Mouse (Mus musculus) stomach, embryonic 16.5 days (tissue): ENCODE measurements around the gene Srrm4. TPM values are rescaled to one million over a fixed set of nuclear protein-coding genes. Genes with fewer than 3 reads are reported as not detected.

Experiments used
- ATAC-seq: fragments of 200-750 bp; cut with Nextera tagmentation; 2 replicates; pipeline ENCODE4 v1.8.0; 2017; ENCODE audit warnings: moderate number of reproducible peaks, moderate TSS enrichment; ENCODE audit not compliant: insufficient read depth, low FRiP score
- H3K27ac ChIP-seq: fragments of 300-500 bp; sonication (generic); 2 replicates; pipeline ENCODE4 v1.5.1; 2014; ENCODE audit warnings: low read length
- H3K27me3 ChIP-seq: fragments of 300-500 bp; sonication (generic); 2 replicates; pipeline ENCODE4 v1.6.1; 2014; ENCODE audit warnings: low read length, control low read depth, mixed read lengths; ENCODE audit not compliant: control insufficient read depth, insufficient read depth
- H3K36me3 ChIP-seq: fragments of 300-500 bp; sonication (generic); 2 replicates; pipeline ENCODE4 v1.6.1; 2014; ENCODE audit warnings: low read length; ENCODE audit not compliant: control insufficient read depth, insufficient read depth
- H3K4me1 ChIP-seq: fragments of 300-500 bp; sonication (generic); 2 replicates; pipeline ENCODE4 v1.6.1; 2014; ENCODE audit warnings: low read length, control low read depth, mixed read lengths; ENCODE audit not compliant: control insufficient read depth, insufficient read depth
- H3K4me2 ChIP-seq: fragments of 300-500 bp; sonication (generic); 2 replicates; pipeline ENCODE4 v1.6.1; 2014; ENCODE audit warnings: low read depth, low read length, mixed read lengths
- H3K4me3 ChIP-seq: fragments of 300-500 bp; sonication (generic); replicated peaks from 2 replicates; pipeline ENCODE4 v1.5.1; 2014; ENCODE audit warnings: mild to moderate bottlenecking, low read length
- H3K9ac ChIP-seq: fragments of 300-500 bp; sonication (generic); 2 replicates; pipeline ENCODE4 v1.6.1; 2014; ENCODE audit warnings: low read length
- H3K9me3 ChIP-seq: fragments of 300-500 bp; sonication (generic); replicated peaks from 2 replicates; pipeline ENCODE4 v1.6.1; 2016; ENCODE audit warnings: low read length, control low read depth; ENCODE audit not compliant: control insufficient read depth
- WGBS: fragments of 180-500 bp; shearing (Covaris S2); extraction: QIAGEN DNeasy Blood & Tissue Kit; methylation state at CpG from one replicate; pipeline ENCODE4 v1.1.7; 2014; 5-methylcytosine and 5-hydroxymethylcytosine counted together
- polyA plus RNA-seq: library from polyadenylated mRNA; unstranded; fragments of >200 nt; fragmentation: Nextera tagmentation; extraction: Ambion mirVana; gene quantifications from 2 replicates; pipeline ENCODE4 v1.2.1, GENCODE M21; 2015

Srrm4 gene
- 0.91 and 1.3 TPM in 2 replicates for polyA plus RNA-seq

DNA sequence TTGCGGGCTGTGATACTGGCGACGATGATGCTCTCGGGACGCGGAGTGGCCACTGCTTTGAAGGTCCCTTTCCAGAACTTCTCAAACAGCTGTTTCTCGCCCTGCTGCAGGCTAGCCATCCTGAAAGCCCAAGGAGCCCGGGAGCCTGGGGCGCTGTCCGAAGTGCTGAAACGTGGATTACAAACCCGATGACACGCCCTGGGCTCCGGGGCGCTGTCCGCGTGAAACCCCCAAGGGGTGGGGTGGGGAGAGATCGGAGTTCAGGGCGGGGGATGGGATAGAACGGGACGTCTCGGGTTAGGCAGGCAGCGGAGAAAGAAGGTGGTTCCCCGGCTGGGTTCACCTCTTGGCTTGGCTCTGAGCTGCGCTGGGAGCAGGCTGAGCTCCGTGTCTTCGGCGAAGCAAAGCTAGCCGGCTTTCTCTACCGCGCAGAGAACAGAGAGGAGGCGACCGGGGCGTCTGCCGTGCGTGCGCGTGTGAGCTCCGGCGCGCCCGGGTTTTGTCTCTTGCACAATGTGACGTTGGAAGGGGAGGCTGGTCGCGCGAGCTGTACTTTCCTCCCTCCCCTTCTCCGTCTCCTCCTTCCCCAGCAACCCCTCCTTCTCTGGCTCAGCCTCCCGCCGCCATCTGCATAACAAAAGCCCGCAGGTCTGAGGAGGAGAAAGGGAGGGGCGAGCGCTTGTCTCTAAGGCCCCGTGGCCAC lies at the start of gene Srrm4:
Gene Srrm4, minus strand, starts transcription at position 472 of the 703 bp plus-strand sequence.
- Histone ChIP-seq H3K9ac (no peak within 1 kb of the TSS), H3K4me2 (peak within 1 kb of the TSS; percentile 42), H3K27me3 (peaks cover 31% of the 10 kb centered on the region), H3K9me3 (0 out of 2 replicates have a peak, but pooled peaks cover 5% of the 10 kb centered on the region), H3K36me3 (no peaks in the 10 kb centered on the region), H3K4me1 (no peaks in the 10 kb centered on the region), H3K4me3 (peak within 1 kb of the TSS; percentile 34), H3K27ac (no peak within 1 kb of the TSS)
- WGBS: 1% methylated on average over 51 of the region's 53 CpGs
- peak; percentile 25; the same call in 1 of the 2 replicates for ATAC-seq

DNA sequence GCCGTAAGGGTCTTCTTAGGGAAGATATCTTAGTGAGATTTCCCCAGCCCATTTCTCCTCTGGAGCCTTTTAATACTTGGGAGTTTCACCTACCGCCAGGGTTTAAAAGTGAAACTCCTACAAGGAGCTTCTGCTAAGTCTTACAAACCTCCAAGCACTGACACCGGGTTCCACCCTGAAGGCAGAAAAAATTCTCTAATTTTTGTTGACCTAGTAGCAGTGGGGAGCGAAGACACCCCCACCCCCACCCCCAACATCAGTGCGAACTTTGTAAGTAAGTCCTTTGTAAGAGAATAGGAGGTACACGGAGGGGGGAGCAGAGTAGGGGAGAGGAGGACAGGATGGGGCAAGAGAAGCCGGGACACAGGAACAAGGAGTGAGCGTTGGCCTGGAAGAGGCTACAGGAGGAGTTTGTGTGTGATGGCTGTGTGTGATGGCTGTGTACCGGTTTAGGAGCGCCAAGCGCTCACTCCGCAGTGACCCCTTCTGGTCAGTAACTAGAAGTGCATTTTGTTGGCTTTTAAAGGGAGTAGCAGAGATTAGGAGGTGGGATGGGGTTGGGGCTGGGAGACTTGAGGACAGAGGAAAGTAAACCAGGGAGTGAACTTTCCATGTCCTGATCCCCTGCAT lies 1.3 kb upstream of the Srrm4 start:
- Histone ChIP-seq H3K9me3 (0 out of 2 replicates have a peak, but pooled peaks cover 5% of the 10 kb centered on the region), H3K4me2 (no peak overlapping the region), H3K27me3 (peaks cover 31% of the 10 kb centered on the region), H3K4me3 (no peak overlapping the region), H3K4me1 (no peaks in the 10 kb centered on the region), H3K27ac (no peak overlapping the region), H3K36me3 (no peaks in the 10 kb centered on the region), H3K9ac (no peak overlapping the region)
- 3% methylated on average over 12 of the region's 12 CpGs for WGBS
- ATAC-seq: no peak

DNA sequence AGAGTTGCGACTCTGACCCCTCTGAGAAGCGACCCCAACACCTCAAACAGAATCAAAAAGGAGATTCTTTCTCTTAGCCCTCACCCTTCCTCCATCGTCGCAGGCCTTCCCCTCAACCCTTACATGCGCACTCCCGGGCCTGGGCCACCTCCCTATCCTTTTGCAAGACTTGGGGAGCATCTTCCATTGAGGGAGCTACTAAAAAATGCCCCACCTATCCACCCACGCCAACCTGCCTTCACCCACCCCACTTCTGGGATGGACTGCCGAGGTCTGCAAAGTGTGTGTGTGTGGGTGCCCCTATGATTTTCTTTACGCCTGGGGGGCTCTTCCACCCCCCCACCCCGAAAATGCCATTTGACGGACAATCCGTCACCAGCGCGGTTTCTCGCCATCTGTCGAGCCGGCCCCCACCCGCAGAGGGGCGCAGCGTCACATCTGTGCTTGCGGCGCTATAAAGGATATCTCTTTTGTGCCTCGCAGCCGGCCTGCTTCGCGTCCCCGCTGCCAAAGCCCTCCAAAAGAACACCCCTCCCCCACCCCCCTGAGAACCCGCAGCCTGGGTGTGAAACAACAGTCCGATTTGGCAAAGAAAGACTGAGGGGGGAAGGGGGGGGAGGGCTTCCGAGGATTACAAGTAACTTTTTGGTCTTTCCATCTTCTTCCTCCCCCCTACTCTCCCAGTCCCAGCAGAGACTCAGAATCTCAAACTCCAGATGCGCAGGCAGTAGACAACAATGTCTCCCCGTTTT lies 608 bp upstream of the Srrm4 start:
- peak overlapping the region; percentile 42 for H3K4me2 ChIP-seq
- peak; percentile 29; the same call in 1 of the 2 replicates for ATAC-seq
- no peak overlapping the region for H3K27ac ChIP-seq
- peaks cover 31% of the 10 kb centered on the region for H3K27me3 ChIP-seq
- no peaks in the 10 kb centered on the region for H3K36me3 ChIP-seq
- WGBS: 1% methylated on average over 32 of the region's 32 CpGs
- peak overlapping the region; percentile 34; the same call in 1 of the 2 replicates for H3K4me3 ChIP-seq
- no peaks in the 10 kb centered on the region for H3K4me1 ChIP-seq
- 0 out of 2 replicates have a peak, but pooled peaks cover 5% of the 10 kb centered on the region for H3K9me3 ChIP-seq
- no peak overlapping the region for H3K9ac ChIP-seq

DNA sequence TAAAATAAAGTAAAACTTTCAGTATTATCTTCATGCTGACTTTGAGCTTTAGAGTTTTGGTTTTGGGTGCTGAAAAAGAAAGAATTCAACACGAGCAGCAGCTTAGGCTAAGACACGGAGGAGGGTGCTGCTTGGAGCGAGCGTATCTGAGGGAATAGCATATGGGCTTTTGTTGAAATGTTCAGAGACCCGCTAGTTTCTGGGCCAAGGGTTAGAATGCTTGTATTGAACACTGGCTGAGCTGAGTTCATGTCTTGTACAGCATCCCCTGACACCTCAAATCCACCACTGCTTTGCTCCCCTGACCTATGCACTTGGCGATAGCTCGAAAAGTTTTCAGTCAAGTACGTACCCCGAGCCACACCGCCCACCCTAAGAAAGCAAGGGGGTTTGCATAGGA lies 919 bp downstream of the Srrm4 start:
- Histone ChIP-seq H3K4me2 (no peak overlapping the region), H3K9ac (no peak overlapping the region), H3K9me3 (0 out of 2 replicates have a peak, but pooled peaks cover 5% of the 10 kb centered on the region), H3K27ac (no peak overlapping the region), H3K27me3 (peaks cover 31% of the 10 kb centered on the region), H3K4me1 (no peaks in the 10 kb centered on the region), H3K36me3 (no peaks in the 10 kb centered on the region), H3K4me3 (peak overlapping the region; percentile 34; the same call in 1 of the 2 replicates)
- WGBS: 12% methylated on average over 10 of the region's 10 CpGs
- ATAC-seq: no peak

DNA sequence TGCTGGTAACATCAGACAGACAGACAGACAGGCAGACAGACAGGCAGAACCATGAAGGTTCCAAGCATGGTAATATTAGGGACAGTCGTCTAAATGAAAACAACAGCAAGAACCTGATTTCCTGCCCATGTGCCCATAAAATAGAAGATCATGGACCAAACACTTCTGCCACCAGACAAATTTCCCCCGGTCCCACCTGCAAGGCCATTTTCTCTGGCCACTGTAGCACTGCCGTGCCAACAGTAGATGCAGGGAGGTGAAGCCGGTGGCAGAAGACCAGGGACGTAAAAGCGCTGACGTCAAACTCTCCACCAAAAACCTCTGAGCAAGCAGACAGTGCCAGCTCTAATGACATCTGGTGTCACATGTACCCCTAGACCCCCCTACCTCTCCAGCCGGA lies 2.0 kb downstream of the Srrm4 start:
- no peak for ATAC-seq
- Histone ChIP-seq H3K27me3 (peaks cover 31% of the 10 kb centered on the region), H3K4me3 (no peak overlapping the region), H3K9me3 (0 out of 2 replicates have a peak, but pooled peaks cover 5% of the 10 kb centered on the region), H3K4me1 (no peaks in the 10 kb centered on the region), H3K4me2 (no peak overlapping the region), H3K27ac (no peak overlapping the region), H3K9ac (no peak overlapping the region), H3K36me3 (no peaks in the 10 kb centered on the region)
- 74% methylated on average over 8 of the region's 8 CpGs for WGBS

DNA sequence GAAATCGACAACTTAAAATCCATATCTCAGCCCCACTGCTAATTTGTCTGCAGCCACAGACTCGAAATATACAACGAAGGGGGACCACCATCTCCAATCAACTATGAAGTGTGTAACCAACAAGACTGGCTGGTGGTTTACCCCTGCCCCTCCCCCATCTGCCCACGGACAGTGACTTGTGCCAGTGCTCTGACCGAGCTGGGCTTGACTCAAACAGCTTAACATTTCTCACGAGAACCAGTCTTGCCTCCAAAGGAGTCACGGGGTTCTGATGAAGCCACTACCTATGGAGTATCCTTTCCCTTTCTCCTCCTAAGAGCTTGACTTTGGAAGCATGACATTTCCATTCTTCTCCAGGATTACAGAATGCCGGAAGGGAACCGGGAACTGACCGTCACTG lies 2.8 kb downstream of the Srrm4 start:
- Histone ChIP-seq H3K36me3 (no peaks in the 10 kb centered on the region), H3K9ac (no peak overlapping the region), H3K9me3 (0 out of 2 replicates have a peak, but pooled peaks cover 5% of the 10 kb centered on the region), H3K4me3 (no peak overlapping the region), H3K4me1 (no peaks in the 10 kb centered on the region), H3K27me3 (peaks cover 31% of the 10 kb centered on the region), H3K4me2 (no peak overlapping the region), H3K27ac (no peak overlapping the region)
- 54% methylated on average over 10 of the region's 10 CpGs for WGBS
- no peak for ATAC-seq

DNA sequence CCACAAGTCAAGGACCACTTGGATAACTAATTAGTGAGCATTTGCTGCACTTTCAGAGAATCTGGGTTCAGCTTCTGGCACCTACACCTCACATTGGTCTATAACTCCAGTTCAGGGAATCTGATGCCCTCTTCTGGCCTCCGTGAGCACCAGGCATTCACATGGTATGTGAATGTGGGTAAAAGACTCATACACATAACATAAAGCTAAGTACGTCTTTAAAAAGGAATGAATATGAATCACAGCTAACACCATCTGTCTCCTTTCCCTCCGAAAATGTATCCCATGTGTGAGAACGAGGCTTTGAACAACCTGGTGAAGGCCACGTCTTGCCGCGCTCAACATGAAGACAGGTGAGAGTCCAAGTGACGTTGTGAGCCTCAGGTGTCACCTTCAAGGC lies 12.1 kb downstream of the Srrm4 start:
- WGBS: 83% methylated on average over 8 of the region's 8 CpGs
- Histone ChIP-seq H3K36me3 (no peaks in the 10 kb centered on the region), H3K4me3 (no peak overlapping the region), H3K4me2 (no peak overlapping the region), H3K4me1 (no peaks in the 10 kb centered on the region), H3K27me3 (no peaks in the 10 kb centered on the region), H3K9ac (no peak overlapping the region), H3K9me3 (no peaks in the 10 kb centered on the region), H3K27ac (no peak overlapping the region)
- ATAC-seq: no peak

DNA sequence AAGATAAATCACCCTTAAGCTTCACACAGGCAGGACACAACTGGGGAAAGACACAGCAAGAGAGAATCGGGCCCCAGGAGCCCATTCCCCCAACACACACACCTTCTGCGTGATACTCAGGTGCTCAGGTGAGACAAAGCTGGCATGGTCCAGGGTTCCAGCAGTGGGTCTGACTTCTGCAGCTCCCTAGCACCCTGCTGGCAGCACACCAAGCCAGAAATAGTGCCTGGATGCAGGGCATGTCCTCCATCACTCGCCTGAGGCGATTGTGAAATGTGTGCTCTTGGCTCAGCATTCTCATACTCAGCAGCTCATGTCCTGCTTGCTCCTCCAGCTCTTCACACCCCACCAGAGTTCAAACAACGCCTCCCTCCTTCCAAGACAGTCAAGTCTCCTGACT lies 14.5 kb downstream of the Srrm4 start:
- Histone ChIP-seq H3K4me2 (no peak overlapping the region), H3K9me3 (no peaks in the 10 kb centered on the region), H3K9ac (no peak overlapping the region), H3K36me3 (no peaks in the 10 kb centered on the region), H3K4me1 (no peaks in the 10 kb centered on the region), H3K27ac (no peak overlapping the region), H3K27me3 (no peaks in the 10 kb centered on the region), H3K4me3 (no peak overlapping the region)
- 77% methylated on average over 5 of the region's 5 CpGs for WGBS
- ATAC-seq: no peak

DNA sequence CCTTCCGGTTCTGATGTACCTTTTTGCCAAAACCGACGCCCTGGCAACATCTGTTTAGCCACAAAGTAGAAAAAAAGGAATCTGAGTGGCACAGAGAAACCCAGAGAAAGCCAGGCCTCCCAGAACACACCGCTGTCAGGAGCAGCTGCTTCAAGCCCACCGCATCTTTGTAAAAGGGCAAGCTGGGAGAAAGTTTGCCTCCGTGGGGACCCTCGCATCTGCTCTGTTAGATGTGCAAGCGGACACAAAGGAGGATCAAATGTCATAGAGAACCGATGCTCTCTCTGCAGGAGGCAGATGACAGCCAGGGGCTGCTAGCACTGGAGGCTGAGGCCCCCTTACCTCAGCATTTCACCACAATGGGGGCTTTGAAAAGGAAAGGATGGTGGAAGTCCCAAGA lies 18.3 kb downstream of the Srrm4 start:
- no peak for ATAC-seq

More for the DNA sequence above, 18.3 kb downstream of the Srrm4 start:
- no peak overlapping the region for H3K4me2 ChIP-seq
- WGBS: 41% methylated on average over 9 of the region's 9 CpGs
- H3K9me3 ChIP-seq: no peaks in the 10 kb centered on the region
- no peaks in the 10 kb centered on the region for H3K36me3 ChIP-seq
- no peak overlapping the region for H3K4me3 ChIP-seq
- no peak overlapping the region for H3K9ac ChIP-seq
- H3K27ac ChIP-seq: no peak overlapping the region
- H3K4me1 ChIP-seq: no peaks in the 10 kb centered on the region
- no peaks in the 10 kb centered on the region for H3K27me3 ChIP-seq
